Mouse (Mus musculus) T-helper 1 cell (primary cell): Measurements from ENCODE around the gene Nrxn1.

Experiments
- in situ Hi-C: fragments of 300-600 bp; cut with MboI, MseI; formaldehyde crosslinking; loops from one replicate; pipeline ENCODE4 v1.15.1; 2025; ENCODE audit warnings: high pct_unique_total_duplicates

Gene Nrxn1

DNA sequence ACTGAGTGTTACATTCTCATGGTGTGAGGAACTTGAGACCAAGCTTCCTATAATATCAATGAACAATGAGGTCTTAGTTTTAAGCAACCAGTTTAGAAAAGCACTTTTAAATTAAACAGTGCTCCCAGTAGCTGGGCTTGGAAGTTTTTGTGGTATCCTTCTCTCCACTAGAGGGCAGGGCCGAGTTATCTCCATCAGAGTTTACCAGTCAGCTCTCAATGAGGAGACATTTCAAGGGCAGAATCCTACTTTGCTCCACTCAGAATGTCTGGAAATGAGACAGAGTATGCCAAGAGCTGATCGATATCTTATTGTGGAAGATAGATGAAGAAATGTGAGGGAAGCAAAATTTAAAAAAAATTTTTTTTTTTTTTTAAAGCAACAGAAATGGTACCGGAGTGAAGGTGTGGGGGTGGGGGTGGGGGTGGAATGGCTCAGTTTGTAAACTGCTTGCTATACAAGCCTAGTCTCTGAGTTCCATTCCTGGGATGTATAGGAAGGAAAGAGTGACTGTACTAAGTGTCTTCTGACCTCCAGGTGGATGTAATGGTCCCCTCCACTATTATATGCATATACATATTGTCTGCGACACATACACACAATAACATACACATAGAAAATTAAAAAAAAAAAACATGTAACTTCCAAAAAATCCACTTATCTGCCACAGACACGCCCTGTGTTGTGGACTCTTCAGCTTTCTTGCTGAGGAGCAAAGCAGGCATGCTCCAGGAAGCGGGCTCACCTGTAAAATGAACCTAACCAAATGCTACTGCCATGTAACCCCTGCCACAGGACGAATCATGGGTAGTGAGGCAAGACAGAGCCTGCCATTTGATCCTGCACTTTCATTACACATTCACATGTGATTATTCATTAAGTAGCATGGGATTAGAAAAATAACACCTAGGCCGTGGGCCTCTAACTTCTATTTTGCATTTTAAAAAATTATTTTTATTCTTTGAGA lies 283.4 kb downstream of the Nrxn1 start:
- in situ Hi-C loops, result loop anchor here (10.0 kb wide), 1 partner anchor 1415 kb away; no protein-coding TSS in a partner anchor

GRCm38 (mm10) chr17:90808256-90808655 lies 284.6 kb downstream of the Nrxn1 start:
- in situ Hi-C loops, result no loop called here

DNA sequence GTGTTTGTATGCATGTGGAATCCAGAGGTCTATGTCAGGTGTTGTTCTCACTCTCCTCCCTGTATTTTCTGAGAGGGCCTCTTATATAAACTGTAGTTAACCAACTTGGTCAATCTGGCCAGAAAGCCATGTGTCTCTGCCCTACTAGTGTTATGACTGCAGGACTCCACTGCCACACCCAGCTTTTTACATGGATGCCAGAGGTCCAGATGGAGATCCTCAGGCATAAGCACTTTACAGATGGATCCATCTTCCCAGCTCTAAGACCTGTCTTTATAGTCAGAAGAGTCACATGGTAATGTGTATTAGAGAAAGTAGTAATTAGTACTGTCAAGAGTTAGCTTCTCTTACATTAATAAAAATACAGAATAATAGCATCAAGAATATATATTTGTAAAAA lies 285.7 kb downstream of the Nrxn1 start:
- in situ Hi-C loops, result no loop called here

GRCm38 (mm10) chr17:90798689-90799088 lies 294.2 kb downstream of the Nrxn1 start:
- in situ Hi-C loops, result no loop called here

DNA sequence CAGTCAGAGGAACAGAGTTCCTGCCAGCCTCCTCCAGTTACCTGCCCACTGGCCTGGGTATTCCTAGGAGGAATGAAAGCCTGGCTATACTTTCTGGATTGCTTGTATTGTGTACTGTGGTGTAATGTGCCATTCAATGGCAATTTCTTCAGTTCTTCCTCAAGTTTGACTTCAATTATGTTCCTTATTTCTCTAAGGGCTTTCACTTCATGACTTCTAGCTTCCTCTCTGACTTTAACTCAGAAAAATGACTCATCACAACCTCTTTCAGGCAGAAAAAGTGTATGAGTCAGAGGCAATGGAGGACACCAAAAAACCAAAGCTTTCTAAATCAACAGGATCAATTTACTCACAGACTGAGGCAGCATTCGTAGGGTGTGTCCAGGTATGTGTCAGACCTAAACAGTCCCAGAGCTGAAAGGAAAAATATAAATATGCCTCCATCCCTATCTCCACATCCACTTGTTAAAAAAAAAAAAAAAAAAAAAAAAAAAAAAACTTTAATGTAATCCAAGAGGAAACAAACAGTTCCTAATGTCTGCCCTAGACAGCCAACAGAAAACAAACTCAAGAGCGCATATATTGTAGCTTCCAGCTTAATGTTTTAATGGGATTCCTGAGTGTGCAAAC lies 295.1 kb downstream of the Nrxn1 start:
- in situ Hi-C loops, result no loop called here

DNA sequence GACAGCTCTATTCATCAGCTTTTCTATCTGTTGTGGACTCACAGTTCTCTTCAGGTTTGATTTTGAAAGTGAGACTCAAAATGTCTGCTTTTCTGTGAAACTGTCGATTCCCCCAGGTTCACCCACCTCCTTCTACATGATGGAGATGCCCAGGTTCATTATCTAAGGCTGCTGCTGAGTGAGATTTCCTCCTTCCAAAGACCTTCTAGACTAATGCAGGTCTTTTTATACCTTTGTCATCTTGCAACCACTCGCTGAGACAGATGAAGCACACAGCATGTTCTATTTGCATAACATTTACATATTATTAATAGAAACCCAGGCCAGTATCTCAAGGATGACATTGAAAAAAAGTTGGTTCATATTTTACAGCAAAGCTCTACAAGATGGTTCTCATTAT lies 295.9 kb downstream of the Nrxn1 start:
- in situ Hi-C loops, result no loop called here

- in situ Hi-C loops, result no loop called here
These were observed 304.3 kb downstream of the Nrxn1 start for GRCm38 (mm10) chr17:90788491-90789127.

DNA sequence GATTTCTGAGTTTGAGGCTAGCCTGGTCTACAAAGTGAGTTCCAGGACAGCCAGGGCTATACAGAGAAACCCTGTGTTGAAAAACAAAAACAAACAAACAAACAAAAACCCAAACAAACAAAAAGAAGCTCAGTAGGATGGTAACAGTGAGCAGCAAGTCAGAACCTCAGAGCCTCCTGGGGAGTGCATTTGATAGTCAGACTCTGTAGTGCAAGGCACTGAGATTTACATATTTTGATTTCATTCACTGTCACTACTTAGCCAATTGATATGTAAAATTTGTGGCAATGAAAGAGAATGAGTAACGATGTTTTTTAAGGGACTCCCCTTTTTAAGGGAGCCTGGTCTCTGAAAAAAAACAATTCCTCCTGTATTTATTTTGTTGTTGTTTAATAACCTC lies 304.8 kb downstream of the Nrxn1 start:
- in situ Hi-C loops, result no loop called here

- in situ Hi-C loops, result no loop called here
These were observed 305.6 kb downstream of the Nrxn1 start for GRCm38 (mm10) chr17:90787121-90787788.

DNA sequence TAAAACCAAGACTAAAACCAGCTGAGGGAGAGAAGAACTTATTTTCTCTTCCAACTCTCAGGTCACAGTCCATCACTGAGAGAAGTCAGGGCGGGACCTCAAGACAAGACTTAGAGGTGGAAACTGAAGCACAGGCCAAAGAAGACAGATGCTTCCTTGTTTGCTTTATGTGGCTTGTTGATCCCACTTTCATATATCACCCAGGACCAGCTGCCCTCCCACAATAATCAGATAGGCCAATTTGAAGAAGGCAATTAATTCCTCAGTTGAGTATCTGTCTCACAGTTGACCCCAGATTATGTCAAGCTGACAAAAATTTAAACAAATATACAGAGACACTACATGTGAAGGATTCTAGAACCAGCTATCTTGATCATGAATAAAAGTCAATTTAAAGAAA lies 312.4 kb downstream of the Nrxn1 start:
- in situ Hi-C loops, result no loop called here

DNA sequence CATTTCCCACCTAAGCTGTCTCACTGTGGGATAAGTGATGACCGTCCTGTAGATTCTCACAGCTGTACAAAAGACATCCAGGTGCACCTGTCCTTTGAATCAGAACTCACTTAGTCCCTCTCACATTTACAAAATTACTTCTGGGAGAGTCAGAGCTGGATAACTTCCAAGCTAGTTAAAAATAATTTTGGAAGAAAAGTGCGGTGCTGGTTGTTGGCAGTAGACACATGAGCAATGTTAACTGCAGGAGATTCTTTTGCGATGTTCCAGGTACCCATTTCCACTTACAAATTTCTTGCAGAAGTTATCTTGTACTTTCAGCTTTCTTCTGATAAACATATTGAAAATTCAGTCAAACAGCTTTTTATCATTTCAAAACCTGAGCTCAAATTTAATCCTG lies 317.5 kb downstream of the Nrxn1 start:
- in situ Hi-C loops, result no loop called here

DNA sequence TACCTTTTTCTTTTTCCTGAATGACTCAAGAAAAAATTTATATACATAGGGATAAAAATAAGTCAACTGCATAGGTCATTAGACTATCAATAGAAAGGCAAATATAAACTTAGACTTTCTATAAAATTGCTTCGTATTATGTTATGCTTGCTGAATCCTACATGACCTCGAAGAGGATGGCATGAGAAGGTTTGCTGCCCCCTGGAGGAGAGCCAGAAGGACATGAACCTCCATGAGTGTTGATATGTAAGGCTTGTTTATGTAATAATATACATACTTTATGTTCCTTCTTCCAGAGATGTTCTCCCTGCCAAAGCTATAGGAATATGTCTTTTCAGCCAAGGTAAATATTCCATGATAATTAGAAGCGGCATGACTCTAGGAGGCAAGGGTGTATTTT lies 319.6 kb downstream of the Nrxn1 start:
- in situ Hi-C loops, result no loop called here

DNA sequence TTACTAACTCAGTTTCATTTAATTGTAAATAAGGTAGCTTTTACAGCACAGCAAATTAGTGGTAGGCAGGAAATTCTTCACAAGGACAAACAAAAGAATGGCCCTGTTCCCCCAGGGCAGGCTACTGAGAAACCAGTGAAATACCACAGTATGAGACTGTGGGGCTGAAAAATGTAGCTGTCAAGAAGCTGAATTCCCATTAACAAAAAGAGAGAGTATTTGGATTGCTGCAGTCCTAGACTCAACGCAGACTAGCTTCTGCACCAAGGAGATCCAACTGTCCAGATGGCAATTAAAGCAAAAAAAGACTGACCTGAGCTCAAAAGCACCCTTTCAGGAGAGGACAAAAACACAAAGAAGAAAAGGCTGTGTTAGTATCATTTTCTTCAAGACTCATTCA lies 324.7 kb downstream of the Nrxn1 start:
- in situ Hi-C loops, result no loop called here

DNA sequence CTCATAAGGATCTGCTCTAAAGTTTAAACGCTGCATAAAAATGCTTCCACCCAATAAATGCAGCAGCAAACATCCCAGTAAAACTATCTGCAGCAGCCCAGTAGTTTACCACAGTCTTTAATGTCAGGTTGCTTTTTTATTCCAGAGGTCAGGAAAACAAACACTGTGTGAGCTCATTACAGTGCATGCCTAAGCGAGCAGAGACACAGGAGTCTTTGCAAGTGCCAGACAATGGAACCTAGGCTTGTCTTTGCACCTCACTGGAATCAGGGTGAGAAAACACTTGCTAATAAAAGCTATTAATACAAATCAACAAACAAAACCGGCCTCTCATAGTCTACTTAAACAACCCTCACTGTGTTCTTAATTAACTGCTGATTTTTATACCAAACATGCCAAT lies 365.7 kb downstream of the Nrxn1 start:
- in situ Hi-C loops, result no loop called here

- in situ Hi-C loops, result no loop called here
These were observed 388.1 kb downstream of the Nrxn1 start for GRCm38 (mm10) chr17:90704773-90705172.

DNA sequence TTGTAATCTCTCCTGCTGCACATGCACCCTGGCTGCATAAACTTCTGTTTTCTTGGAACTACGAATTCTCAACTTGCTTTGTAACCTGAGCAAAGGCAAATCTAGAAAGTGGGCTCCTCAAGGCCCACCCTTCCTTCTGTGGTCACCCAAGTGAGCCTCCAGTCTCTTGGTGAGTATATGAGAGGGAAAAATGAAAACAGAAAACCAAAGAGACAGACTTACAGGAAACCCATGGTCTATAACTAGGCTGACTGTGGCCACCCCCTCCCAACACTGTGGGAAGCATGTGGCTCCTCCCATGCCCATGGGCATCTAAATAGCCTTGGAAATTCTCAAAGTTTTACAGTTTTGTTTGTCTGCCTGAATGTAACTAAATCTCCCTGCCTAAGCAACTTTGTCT lies 390.2 kb downstream of the Nrxn1 start:
- in situ Hi-C loops, result no loop called here

DNA sequence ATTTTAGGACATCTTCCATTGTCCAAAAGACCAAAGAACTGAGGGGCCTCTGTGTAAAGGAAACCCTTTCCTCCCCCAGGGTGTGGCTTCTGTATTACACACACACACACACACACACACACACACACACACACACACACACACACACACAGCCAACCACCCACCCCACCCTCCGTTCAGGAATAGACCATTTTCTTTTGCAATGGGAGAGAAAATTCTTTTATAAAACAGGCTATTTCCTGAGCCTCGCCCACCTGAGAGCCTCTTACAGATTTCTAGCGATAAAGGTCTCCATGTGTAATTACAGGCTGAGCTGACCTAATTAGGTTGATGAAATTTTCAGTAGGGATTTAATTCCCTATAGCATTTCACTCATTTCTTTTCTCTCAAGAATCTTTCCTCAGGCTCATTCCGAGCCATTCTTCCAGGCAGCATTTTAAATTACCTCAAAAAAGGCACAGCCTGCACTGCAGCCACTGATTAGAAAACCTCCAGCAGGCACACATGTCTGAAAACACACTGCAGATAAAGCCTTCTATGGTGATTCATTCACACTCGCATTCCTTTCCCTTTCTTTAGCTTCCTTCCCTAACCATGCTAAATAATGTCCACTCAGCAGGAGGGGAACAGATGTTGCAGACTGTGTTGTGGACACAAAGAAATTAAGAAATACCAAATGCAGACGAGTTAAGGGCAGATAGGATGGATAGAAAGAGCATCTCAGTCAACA lies 396.6 kb downstream of the Nrxn1 start:
- in situ Hi-C loops, result no loop called here

DNA sequence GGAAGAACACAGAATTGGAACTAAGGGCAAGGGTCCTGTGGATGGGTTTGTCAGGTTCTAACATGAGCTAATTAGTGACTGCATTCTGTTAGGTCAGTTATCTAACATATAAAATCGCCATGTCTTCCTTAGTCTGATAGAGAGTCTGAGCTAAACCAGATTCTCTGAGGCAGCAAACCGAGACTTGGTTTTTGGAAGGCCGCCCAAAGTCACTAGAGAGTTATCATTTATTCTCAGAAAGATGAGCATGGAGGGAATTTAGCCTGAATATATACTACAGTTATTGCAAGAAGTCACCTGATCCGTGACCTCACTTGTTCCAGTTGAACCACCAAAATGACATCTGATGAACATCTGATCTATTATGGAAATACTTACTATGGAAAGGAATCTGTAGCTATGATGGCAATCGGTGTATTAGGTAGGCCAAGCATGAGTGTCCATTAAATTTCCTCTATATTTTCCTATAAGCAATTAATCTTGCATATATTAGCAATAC lies 397.7 kb downstream of the Nrxn1 start:
- in situ Hi-C loops, result no loop called here

- in situ Hi-C loops, result no loop called here
These were observed 408.7 kb downstream of the Nrxn1 start for GRCm38 (mm10) chr17:90684172-90684571.

- in situ Hi-C loops, result no loop called here
These were observed 411.9 kb downstream of the Nrxn1 start for GRCm38 (mm10) chr17:90681019-90681418.

GRCm38 (mm10) chr17:90676676-90677075 lies 416.2 kb downstream of the Nrxn1 start:
- in situ Hi-C loops, result no loop called here
